Mouse (Mus musculus): ENCODE results near the gene Pde4c. TPM values are rescaled to one million over a fixed set of nuclear protein-coding genes. Genes with fewer than 3 reads are reported as not detected.
A peak's percentile ranks its signal among the peaks of the same experiment; 100 is the strongest.

The Pde4c gene
- total and polyA plus RNA-seq, 3 experiments: 2.3 to 6.5 (median 4.7) TPM

DNA sequence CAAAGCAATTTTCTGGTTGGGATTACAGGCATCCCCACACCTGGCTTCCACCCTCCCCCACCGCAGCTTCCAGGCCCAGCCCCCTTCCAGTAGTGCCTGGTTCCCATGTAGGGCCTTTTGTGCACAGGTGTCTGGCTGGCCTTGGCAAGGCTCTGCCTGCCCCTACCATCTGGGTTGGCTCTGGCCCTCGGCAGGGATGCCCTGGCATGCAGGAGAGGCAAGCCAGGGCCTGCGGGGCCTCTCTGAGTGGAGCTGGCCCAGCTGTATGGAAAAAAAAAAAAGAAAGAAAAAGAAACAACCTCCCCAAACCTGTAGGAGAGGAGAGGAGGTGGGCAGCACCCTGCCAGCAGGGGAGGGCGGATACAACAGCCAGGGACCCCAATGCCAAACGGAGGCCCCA lies 49.9 kb downstream of the Pde4c start:
- H3K27me3 ChIP-seq (replicated peaks): no peaks in the 10 kb centered on the region
- dilution Hi-C loops (cut with MboI; ENCODE audit: extremely low pct_ligation_motif_present, extremely low pct_unique_long_range_greater_than_20kb, low sequenced_read_pairs) (no loop called here), in situ Hi-C loops (cut with MboI; ENCODE audit: low pct_ligation_motif_present, low pct_unique_long_range_greater_than_20kb, low sequenced_read_pairs) (no loop called here)
- peaks cover 37 to 64% of the 10 kb centered on the region in 2 experiments for H3K36me3 ChIP-seq (replicated peaks in 1 of 2; ENCODE audit: control insufficient read depth in 1 of 2, insufficient read depth in 1 of 2, low read length in 1 of 2)
- no peak for DNase-seq (ENCODE audit: extremely low read depth)
- H3K4me2 ChIP-seq (ENCODE audit: insufficient read depth, low read depth, poor library complexity, severe bottlenecking): peak overlapping the region; percentile 78
- H3K27ac ChIP-seq (ENCODE audit: insufficient read depth, low read depth): peak overlapping the region; percentile 83
- peaks cover 56 to 77% of the 10 kb centered on the region in 2 experiments for H3K4me1 ChIP-seq (ENCODE audit: control insufficient read depth in 1 of 2, insufficient read depth in 2 of 2)
- TF ChIP-seq TCF12 (IDR thresholded peaks at IDR 0.05; ENCODE audit: low read depth, low read length): peak; percentile 77; the same call in 1 of the 2 replicates
- TF ChIP-seq USF2 (conservative IDR thresholded peaks at IDR 0.05; ENCODE audit: low read depth, low read length): no peak
- TF ChIP-seq ZNF384 (IDR thresholded peaks at IDR 0.05; ENCODE audit: low read depth, low read length): peak; percentile 74
- TF ChIP-seq CHD1 (IDR thresholded peaks at IDR 0.05; ENCODE audit: low read depth, low read length): peak; percentile 86; the same call in 1 of the 2 replicates
- H3K9me3 ChIP-seq (replicated peaks; ENCODE audit: low read length): no peaks in the 10 kb centered on the region
- H3K4me3 ChIP-seq (replicated peaks in 1 of 3; ENCODE audit: low read depth in 2 of 3, low read length in 2 of 3, poor library complexity in 1 of 3): no peak overlapping the region
- 0 out of 2 replicates have a peak overlapping the region, but pooled peaks have one; percentile 24 for H3K9ac ChIP-seq (ENCODE audit: insufficient read depth, low read depth)
- H3K79me2 ChIP-seq (replicated peaks; ENCODE audit: control insufficient read depth, extremely low read depth, insufficient read depth, poor library complexity, severe bottlenecking): peaks cover 7% of the 10 kb centered on the region; the same call in 1 of the 2 replicates

DNA sequence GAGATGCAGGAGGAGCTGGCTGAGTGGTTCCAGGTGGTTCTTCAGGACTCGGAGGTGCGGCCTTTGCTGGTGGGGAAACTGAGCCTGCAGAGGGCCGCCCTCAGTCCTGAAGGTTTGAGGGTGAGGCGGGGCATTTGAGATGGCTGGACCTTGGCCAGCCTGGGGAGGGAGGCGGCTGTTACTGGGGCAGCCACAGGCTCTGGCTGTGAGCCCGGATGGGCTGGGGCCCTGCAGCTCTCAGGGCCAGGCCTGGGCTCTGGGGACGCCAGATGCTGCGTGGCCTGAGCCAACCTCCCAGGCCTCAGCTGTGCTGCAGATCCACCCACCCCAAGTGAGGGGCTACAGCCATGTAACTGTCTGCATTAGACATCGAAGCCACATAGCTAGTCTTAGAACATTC lies 50.3 kb downstream of the Pde4c start:
- in situ Hi-C loops (cut with MboI; ENCODE audit: low pct_ligation_motif_present, low pct_unique_long_range_greater_than_20kb, low sequenced_read_pairs) (no loop called here), dilution Hi-C loops (cut with MboI; ENCODE audit: extremely low pct_ligation_motif_present, extremely low pct_unique_long_range_greater_than_20kb, low sequenced_read_pairs) (no loop called here)
- H3K9ac ChIP-seq (ENCODE audit: insufficient read depth, low read depth): peak overlapping the region; percentile 24; the same call in 1 of the 2 replicates
- H3K27me3 ChIP-seq (replicated peaks): no peaks in the 10 kb centered on the region
- peak overlapping the region; percentile 78 for H3K4me2 ChIP-seq (ENCODE audit: insufficient read depth, low read depth, poor library complexity, severe bottlenecking)
- TF ChIP-seq MXI1 (IDR thresholded peaks at IDR 0.05; ENCODE audit: low read depth, low read length) (no peak), ZNF384 (IDR thresholded peaks at IDR 0.05; ENCODE audit: low read depth, low read length) (no peak), SIN3A (IDR thresholded peaks at IDR 0.05; ENCODE audit: low read length) (peak; percentile 64; the same call in 1 of the 2 replicates), MYC (IDR thresholded peaks at IDR 0.05; ENCODE audit: low read depth, low read length) (no peak), POLR2AphosphoS2 (IDR thresholded peaks at IDR 0.05; ENCODE audit: low read depth, low read length) (no peak), USF2 (conservative IDR thresholded peaks at IDR 0.05; ENCODE audit: low read depth, low read length) (no peak), MAZ (IDR thresholded peaks at IDR 0.05; ENCODE audit: low read depth, low read length) (no peak; the same call in 1 of the 2 replicates), MEF2A (IDR thresholded peaks at IDR 0.05; ENCODE audit: borderline replicate concordance, low read depth, low read length) (no peak), ZKSCAN1 (IDR thresholded peaks at IDR 0.05; ENCODE audit: borderline replicate concordance, low read depth, low read length) (no peak), TCF12 (IDR thresholded peaks at IDR 0.05; ENCODE audit: low read depth, low read length) (0 out of 2 replicates have a peak, but pooled peaks have one; percentile 36), IRF4 (IDR thresholded peaks at IDR 0.05; ENCODE audit: low read depth, low read length) (no peak), USF1 (IDR thresholded peaks at IDR 0.05; ENCODE audit: low read depth, low read length) (no peak)
- no peaks in the 10 kb centered on the region for H3K9me3 ChIP-seq (replicated peaks; ENCODE audit: low read length)
- DNase-seq (ENCODE audit: extremely low read depth): no peak
- H3K4me3 ChIP-seq (replicated peaks in 1 of 3; ENCODE audit: low read depth in 2 of 3, low read length in 2 of 3, poor library complexity in 1 of 3): peak overlapping the region in 1 of 3 experiments; percentile 14
- peaks cover 37 to 64% of the 10 kb centered on the region in 2 experiments for H3K36me3 ChIP-seq (replicated peaks in 1 of 2; ENCODE audit: control insufficient read depth in 1 of 2, insufficient read depth in 1 of 2, low read length in 1 of 2)
- peak overlapping the region; percentile 83 for H3K27ac ChIP-seq (ENCODE audit: insufficient read depth, low read depth)
- H3K4me1 ChIP-seq (ENCODE audit: control insufficient read depth in 1 of 2, insufficient read depth in 2 of 2): peaks cover 56 to 76% of the 10 kb centered on the region in 2 experiments
- H3K79me2 ChIP-seq (replicated peaks; ENCODE audit: control insufficient read depth, extremely low read depth, insufficient read depth, poor library complexity, severe bottlenecking): peaks cover 7% of the 10 kb centered on the region; the same call in 1 of the 2 replicates

All from CH12.LX (cell line).